Mouse (Mus musculus): Measurements from ENCODE around the gene Lrp2.
A peak's percentile ranks its signal among the peaks of the same experiment; 100 is the strongest.

Gene Lrp2

DNA sequence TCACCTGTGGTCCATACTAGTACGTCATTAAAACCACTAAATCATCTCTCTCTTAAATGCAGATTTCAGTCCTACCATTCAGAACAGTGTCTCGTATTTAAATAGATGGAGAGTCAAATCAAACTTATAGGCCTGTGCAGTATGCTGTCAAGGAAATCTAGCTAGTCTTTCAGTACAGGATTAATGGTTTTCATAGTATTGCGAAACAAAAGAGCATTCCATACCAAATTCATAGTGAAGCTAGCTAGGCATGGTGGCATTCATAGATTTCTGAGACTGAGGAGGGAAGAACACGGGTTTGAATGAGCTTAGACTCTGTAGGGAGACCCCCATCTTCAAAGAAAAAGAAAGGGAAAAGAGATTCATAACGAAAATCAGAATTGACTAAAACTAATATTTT, 74.1 kb downstream of the Lrp2 start:
- DNase-seq (ENCODE audit: low read depth): no peak

DNA sequence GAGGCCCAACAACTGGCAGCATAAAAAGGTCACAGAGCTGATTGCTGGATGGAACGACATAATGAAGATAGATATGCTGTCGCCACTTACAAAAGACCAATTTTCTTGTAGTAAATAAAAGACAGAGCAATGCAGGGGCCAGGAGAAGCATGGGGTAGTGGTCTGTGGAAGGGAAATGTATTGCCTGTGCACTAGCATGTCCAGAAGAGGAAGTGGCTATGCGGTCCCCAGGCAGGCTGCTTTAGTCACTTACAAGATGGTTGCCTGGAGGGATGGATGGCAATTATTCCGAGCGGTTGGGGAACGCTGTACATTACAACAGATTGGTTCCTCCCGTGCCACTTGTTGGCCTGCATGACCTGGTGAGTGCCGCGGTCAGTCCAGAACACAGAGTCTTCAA, 85.5 kb downstream of the Lrp2 start:
- no peak for DNase-seq (ENCODE audit: low read depth)

DNA sequence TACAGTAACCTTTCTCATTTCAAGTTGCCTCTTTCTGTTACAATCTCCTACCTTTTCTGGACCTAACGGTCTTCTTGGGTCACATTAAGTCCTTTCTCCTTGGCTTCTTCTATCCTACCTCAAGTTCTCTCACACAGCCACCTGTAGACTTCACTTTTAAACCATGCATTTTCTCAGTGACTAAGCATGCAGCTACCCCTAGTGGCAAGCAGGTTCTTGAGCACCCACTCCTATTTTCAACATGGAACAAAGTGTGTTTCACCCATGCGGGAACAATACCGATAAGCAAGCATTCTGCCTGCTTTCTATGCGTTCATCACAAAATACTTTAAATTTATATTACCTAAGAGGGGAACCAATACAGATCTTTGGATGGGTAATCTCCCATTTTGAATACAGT, 92.7 kb downstream of the Lrp2 start:
- DNase-seq (ENCODE audit: low read depth): no peak

DNA sequence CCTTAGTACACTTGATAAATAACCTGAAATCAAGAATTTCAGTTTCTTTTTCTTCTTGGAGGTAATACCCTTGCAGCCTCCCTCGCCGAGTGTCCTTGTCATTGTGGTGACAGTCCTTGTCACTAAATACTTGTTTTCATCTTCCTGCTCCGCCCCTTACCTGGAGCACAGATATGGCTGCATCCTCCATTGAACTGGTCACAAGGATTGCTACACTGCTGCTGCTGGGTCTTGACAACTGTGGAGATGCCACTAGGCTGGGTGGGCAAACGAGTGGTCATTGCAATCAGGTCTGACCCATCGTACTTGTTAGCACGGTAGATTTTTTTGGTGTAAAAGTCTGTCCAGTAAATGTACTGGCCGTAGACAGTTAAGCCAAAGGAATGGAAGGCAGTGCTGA, 104.9 kb downstream of the Lrp2 start:
- no peak for DNase-seq (ENCODE audit: low read depth)

DNA sequence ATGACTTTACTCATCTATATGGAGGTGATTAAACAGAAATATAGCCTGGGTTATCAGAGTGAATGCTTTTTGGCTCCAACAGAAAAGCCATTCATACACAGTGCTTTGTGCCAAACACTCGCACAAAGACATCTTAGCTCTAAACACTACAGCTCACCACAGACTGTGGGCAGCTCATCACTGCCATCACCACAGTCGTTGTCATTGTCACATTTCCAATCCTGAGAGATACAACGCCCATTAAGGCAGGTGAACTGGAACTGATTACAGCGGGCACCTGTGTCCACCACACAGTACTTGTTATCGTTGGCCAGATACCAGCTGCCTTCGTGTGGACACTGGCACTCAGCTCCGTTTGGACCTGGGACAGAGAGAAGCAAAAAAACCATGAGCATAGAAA, 106.0 kb downstream of the Lrp2 start:
- DNase-seq (ENCODE audit: low read depth): no peak

- no peak for DNase-seq (ENCODE audit: low read depth)
These were observed 109.0 kb downstream of the Lrp2 start for GRCm38 (mm10) chr2:69476901-69477300.

DNA sequence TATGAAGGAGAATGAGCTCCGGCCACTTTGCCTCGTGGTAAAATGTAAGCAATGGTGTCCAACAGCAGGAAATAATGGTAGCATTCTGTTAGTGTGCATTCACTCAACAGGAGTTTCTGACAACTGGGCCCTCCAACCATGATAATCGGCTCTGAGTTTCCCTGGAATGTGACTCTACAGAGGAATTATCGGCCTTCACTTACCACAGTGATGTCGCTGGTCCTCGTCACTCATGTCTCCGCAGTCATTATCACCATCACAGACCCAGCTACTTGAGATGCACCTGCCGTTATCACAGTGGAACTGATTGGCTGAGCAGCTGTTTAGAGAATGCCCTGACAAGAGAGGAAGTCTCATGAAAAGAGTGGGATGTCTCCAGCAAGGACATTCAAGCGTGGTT, 110.7 kb downstream of the Lrp2 start:
- DNase-seq (ENCODE audit: low read depth): no peak

DNA sequence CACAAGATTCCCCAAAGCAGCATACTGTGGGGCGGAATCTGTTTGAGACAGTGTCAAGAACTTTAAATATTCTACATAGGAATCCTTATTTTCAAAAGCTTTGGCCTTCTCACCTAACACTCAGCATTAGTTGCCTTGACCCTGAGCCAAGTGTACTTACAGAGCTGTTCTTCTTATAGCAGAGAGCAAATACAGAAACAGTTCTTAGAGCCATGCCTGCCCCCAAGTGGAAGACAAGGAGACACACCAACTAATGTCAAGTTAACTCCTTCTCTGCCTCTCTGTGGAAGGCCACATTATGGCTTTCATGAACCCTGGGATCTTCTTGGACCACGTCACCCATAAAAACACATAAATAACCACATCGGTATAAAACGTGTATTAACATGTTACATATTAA, 114.0 kb downstream of the Lrp2 start:
- DNase-seq (ENCODE audit: low read depth): no peak

GRCm38 (mm10) chr2:69463609-69464008, 122.3 kb downstream of the Lrp2 start:
- no peak for DNase-seq (ENCODE audit: low read depth)

DNA sequence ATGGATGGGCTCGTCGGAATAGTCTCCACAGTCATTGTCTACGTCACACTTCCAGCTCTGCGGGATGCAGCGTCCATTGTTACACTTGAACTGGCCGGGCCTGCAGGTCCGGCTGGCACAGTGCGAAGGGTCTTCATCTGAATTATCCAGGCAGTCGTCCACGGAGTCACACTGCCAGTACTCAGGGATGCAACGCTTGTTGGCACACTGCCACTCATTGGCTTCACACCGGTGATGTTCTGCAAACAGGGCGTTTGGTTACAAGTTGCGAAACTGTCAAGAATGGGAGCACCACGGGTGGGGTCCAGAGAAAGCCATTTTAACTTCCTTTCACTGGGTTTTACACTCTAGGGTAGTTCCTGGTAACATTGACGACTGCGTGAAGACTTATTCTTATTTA, 126.4 kb downstream of the Lrp2 start:
- no peak for DNase-seq (ENCODE audit: low read depth)

DNA sequence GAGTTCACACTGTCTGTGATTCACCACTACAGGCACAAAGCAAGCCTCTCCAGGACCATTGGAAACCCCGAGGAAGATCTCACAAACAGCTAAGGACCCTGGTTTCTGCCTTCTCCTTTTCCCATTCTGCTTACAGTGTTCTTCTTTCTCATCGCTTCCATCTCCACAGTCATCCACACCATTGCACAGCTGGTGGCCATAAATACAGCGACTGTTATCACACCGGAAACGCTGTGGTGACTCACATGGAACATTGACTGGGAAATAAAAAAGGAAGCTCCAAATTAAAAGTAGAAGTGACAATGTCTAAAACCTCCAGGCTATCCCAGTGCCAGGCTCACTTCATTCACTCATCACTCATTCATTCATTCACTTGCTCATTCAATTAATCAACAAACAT, 134.7 kb downstream of the Lrp2 start:
- no peak for DNase-seq (ENCODE audit: low read depth)

DNA sequence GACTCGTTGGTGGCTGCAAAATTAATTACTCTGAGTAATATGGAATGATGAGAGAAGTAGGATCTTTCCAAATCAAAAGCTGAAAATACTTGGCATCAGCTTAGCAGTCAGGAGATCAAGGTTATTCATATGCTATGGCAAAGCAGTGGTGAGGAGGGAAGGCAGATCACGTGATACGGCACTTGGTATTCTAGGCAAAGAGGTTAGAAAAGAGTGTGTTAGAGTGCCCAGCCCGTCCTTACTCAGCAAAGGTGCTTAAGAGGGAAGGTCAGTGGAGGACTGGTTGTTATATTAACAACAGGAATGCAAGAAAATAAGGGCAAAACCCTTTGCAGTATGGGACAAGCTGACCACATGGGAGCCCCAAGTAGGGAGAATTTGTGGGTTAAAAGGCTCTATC, 137.3 kb downstream of the Lrp2 start:
- no peak for DNase-seq (ENCODE audit: low read depth)

- no peak for DNase-seq (ENCODE audit: low read depth)
These were observed 139.9 kb downstream of the Lrp2 start for GRCm38 (mm10) chr2:69445896-69446472.

DNA sequence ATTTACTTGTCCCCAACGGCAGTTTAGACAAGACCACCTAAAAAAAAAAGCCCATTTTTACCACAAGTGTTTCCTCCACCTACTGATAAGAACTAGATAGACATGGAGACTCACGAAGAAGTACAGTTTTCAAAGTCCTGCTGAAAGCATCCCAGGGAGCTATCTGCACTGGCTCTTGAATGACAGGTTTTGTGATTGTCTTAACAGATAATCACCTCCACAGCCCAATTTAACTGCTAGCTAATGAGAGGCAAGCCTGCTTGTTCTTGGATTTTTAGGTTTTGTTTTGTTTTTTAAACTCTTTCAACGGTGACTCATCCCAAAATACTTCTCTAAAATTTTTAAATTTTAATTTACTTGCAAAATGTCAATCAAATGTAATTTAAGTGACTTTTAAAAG, 144.2 kb downstream of the Lrp2 start:
- no peak for DNase-seq (ENCODE audit: low read depth)

- DNase-seq (ENCODE audit: low read depth): peak; percentile 42
These were observed 157.7 kb downstream of the Lrp2 start for GRCm38 (mm10) chr2:69428116-69428515.

DNA sequence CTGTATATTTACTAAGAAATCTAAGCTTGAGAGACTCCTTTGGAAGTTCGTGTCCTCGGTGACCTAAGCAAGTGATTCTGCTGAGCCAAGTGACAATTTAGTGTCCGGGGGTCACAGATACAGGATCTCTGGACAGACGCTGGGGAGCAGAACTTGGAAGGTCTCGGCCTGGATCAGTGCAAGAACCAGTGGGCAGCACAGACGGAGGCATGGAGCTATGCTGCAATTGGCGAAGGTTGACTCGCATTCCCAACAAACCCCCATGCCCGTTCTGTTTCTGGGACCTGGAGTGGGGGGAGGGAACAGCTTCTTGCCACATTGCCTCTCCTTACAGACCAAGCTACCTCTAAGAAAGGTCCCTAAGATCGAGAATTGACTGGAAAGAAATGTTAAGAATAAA, 158.7 kb downstream of the Lrp2 start:
- DNase-seq (ENCODE audit: low read depth): no peak

GRCm38 (mm10) chr2:69426081-69426480, 159.8 kb downstream of the Lrp2 start:
- DNase-seq (ENCODE audit: low read depth): no peak

GRCm38 (mm10) chr2:69424829-69425228, 161.0 kb downstream of the Lrp2 start:
- DNase-seq (ENCODE audit: low read depth): no peak

GRCm38 (mm10) chr2:69418294-69418881, 167.5 kb downstream of the Lrp2 start:
- DNase-seq (ENCODE audit: low read depth): no peak

DNA sequence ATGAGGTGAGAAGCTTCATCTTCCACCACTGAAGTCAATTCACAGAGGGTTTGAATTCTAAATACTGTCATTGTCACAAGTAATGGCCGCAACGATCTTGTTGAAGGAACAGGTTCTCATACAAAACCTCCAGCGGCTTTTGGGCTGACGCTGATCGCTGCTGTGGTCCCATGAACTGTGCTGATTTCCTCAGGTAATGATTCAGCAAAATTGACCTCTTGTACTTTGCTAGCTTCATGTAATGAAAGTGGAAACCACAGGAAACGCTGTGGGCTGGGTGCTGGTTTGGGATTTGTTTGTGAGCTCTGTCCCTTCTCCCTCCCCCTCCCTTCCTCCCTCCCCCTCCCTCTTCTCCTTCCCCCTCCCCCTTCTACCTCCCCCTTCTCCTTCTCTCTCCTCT, 170.8 kb downstream of the Lrp2 start:
- no peak for DNase-seq (ENCODE audit: low read depth)

- DNase-seq (ENCODE audit: low read depth): no peak
These were observed 171.3 kb downstream of the Lrp2 start for GRCm38 (mm10) chr2:69414539-69414938.

DNA sequence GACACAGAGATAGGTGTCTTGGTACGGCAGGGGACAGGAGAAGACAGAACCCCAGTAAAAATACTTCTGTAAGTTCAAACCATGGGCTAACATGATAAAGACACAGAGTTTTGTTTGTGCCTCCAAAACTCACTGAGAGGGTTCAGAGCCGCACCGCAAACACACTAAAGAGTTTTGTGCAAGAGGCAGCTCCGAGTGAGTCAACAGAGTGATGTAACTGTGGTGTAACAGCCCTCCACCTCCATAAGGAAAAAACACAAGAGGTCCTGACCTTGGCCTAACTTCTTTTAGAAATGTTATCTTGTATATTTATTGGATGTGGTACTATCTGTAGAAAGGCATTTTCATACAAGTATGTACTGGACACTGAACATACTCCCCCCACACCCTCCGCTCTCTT, 180.2 kb downstream of the Lrp2 start:
- DNase-seq (ENCODE audit: low read depth): no peak

- DNase-seq (ENCODE audit: low read depth): no peak
These were observed 183.6 kb downstream of the Lrp2 start for GRCm38 (mm10) chr2:69402309-69402708.

- no peak for DNase-seq (ENCODE audit: low read depth)
These were observed 184.0 kb downstream of the Lrp2 start for GRCm38 (mm10) chr2:69401891-69402290.
